Comparison of ENCODE assay signal across 11 mouse cellular contexts in the genomic region with DNA sequence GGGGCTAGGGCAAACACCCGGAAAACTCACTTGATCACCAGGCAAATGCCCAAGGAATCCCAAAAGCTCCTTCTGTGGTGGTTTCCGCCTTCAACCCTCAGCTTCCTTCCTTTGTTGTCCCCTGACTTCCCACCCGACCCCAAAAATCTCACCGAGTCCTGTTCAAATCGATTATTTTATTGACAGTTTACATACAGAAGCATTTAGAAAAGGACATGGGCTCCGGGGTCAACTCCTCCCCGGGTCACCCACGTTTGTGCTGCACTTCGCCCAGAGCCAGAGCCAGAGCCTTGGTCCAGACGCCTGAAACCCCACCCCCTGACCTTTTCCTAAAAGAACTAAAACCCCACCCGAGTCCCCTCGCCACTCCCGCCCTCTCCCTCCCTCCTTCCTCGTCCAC. TPM values are rescaled to one million over a fixed set of nuclear protein-coding genes. Genes with fewer than 3 reads are reported as not detected.
DNase-seq lines count a peak whose midpoint lies in the region; ATAC-seq and TF ChIP-seq lines count a peak whose summit lies in the region.
"Had no signal": no experiment of that assay in that cellular context is flagged by ENCODE, and none has a peak within 500 bp of the region (broad histone marks: within the 10 kb centered on the region; RNA-seq: fewer than 3 reads in every experiment).

No protein-coding gene starts in this region.

- H3K9ac ChIP-seq in heart, postnatal 0 days (replicated peaks; ENCODE audit: low read depth, low read length), result no peak overlapping the region
- H3K9ac ChIP-seq in forebrain, embryonic 15.5 days (replicated peaks), result peak overlapping the region; percentile 70
- H3K9ac ChIP-seq in liver, postnatal 0 days (replicated peaks), result no peak overlapping the region
- H3K9ac ChIP-seq: liver, embryonic 13.5 days had no signal

- no peak for ATAC-seq in heart, postnatal 0 days (ENCODE audit: insufficient read depth, low read depth)
- no peak for ATAC-seq in forebrain, embryonic 15.5 days (replicated peaks)
- no peak for ATAC-seq in liver, postnatal 0 days
- ATAC-seq in erythroblast, adult 5-6 weeks (replicated peaks; ENCODE audit: low FRiP score, poor library complexity, severe bottlenecking), result no peak

- DNase-seq in heart, postnatal 0 days (ENCODE audit: low spot score), result no peak
- DNase-seq in heart, adult 8-10 months (ENCODE audit: low spot score), result no peak
- DNase-seq in R1 (ENCODE audit: low read depth, low spot score), result peak; percentile 33
- DNase-seq in liver, postnatal 0 days, result no peak
- no peak for DNase-seq in c-Kit-positive CD71-positive TER-119-positive erythroid progenitor cells, embryonic 14.5 days (ENCODE audit: low spot score)
- DNase-seq in thymus, adult 18-20 months, result no peak
- DNase-seq: kidney, adult 2 months; liver, embryonic 13.5 days had no signal

- WGBS in heart, postnatal 0 days, result 8% methylated on average over 14 of the region's 14 CpGs
- WGBS in forebrain, embryonic 15.5 days, result 7% methylated on average over 14 of the region's 14 CpGs
- WGBS in liver, postnatal 0 days (ENCODE audit: insufficient replicate concordance), result 4% methylated on average over 14 of the region's 14 CpGs

- no peak overlapping the region for H3K27ac ChIP-seq in heart, postnatal 0 days (ENCODE audit: low read depth)
- peak overlapping the region; percentile 97 for H3K27ac ChIP-seq in forebrain, embryonic 15.5 days (replicated peaks)
- H3K27ac ChIP-seq in liver, postnatal 0 days (ENCODE audit: low read depth), result no peak overlapping the region
- H3K27ac ChIP-seq: liver, embryonic 13.5 days had no signal

- H3K4me1 ChIP-seq in heart, postnatal 0 days (ENCODE audit: control insufficient read depth, insufficient read depth), result peaks cover 19% of the 10 kb centered on the region
- peaks cover 56% of the 10 kb centered on the region for H3K4me1 ChIP-seq in forebrain, embryonic 15.5 days
- H3K4me1 ChIP-seq in liver, postnatal 0 days (ENCODE audit: insufficient read depth), result peaks cover 6% of the 10 kb centered on the region

- H3K4me2 ChIP-seq in heart, postnatal 0 days (ENCODE audit: low read depth, low read length), result peak overlapping the region; percentile 36; the same call in 1 of the 2 replicates
- H3K4me2 ChIP-seq in forebrain, embryonic 15.5 days (replicated peaks), result peak overlapping the region; percentile 77
- peak overlapping the region; percentile 30 for H3K4me2 ChIP-seq in liver, postnatal 0 days (ENCODE audit: low read depth, low read length)
- H3K4me2 ChIP-seq: liver, embryonic 13.5 days had no signal

- H3K36me3 ChIP-seq in heart, postnatal 0 days (replicated peaks; ENCODE audit: control insufficient read depth, insufficient read depth, low read length), result no peaks in the 10 kb centered on the region
- H3K36me3 ChIP-seq in forebrain, embryonic 15.5 days, result no peaks in the 10 kb centered on the region
- no peaks in the 10 kb centered on the region for H3K36me3 ChIP-seq in liver, postnatal 0 days (replicated peaks; ENCODE audit: insufficient read depth, low read length)
- H3K36me3 ChIP-seq: liver, embryonic 13.5 days had no signal

- H3K9me3 ChIP-seq in heart, postnatal 0 days (replicated peaks; ENCODE audit: control insufficient read depth, low read length), result no peaks in the 10 kb centered on the region
- no peaks in the 10 kb centered on the region for H3K9me3 ChIP-seq in forebrain, embryonic 15.5 days
- H3K9me3 ChIP-seq in liver, postnatal 0 days (ENCODE audit: low read length), result no peaks in the 10 kb centered on the region
- H3K9me3 ChIP-seq: liver, embryonic 13.5 days had no signal

- peaks cover 76% of the 10 kb centered on the region for H3K27me3 ChIP-seq in heart, postnatal 0 days (ENCODE audit: control insufficient read depth, insufficient read depth, low read length)
- peaks cover 39% of the 10 kb centered on the region; the same call in 1 of the 2 replicates for H3K27me3 ChIP-seq in forebrain, embryonic 15.5 days
- H3K27me3 ChIP-seq in liver, postnatal 0 days (ENCODE audit: insufficient read depth, low read length), result peaks cover 75% of the 10 kb centered on the region

- no peak for TF ChIP-seq CTCF in heart, postnatal 0 days (IDR thresholded peaks at IDR 0.05; ENCODE audit: low read depth)
- no peak for TF ChIP-seq CTCF in liver, postnatal 0 days (IDR thresholded peaks at IDR 0.05; ENCODE audit: low read depth)

- H3K4me3 ChIP-seq in heart, postnatal 0 days (ENCODE audit: low read depth, low read length), result no peak overlapping the region
- peak overlapping the region; percentile 54 for H3K4me3 ChIP-seq in forebrain, embryonic 15.5 days
- 0 out of 2 replicates have a peak overlapping the region, but pooled peaks have one; percentile 7 for H3K4me3 ChIP-seq in liver, postnatal 0 days (ENCODE audit: low read depth, low read length)
- H3K4me3 ChIP-seq: erythroblast, embryonic 14.5 days; liver, embryonic 13.5 days had no signal

- TF ChIP-seq EP300 in heart, postnatal 0 days (IDR thresholded peaks at IDR 0.05; ENCODE audit: low read depth), result no peak
- TF ChIP-seq EP300 in liver, postnatal 0 days (IDR thresholded peaks at IDR 0.05; ENCODE audit: low read depth), result no peak

RNA-seq across cellular contexts. Expression of a gene that starts 8.0 kb away (rescaled TPM):
- total RNA-seq in heart, postnatal 0 days (2014; rRNA removed; ENCODE audit: low replicate concordance), result 21.1 and 39.9 TPM in 2 replicates
- polyA plus RNA-seq in heart, postnatal 0 days (2015; fragmentation: Nextera tagmentation; extraction: Ambion mirVana), result 14.4 and 16.3 TPM in 2 replicates
- 10 to 100 TPM; 18.0 to 21.1 (median 19.4) TPM for total RNA-seq in heart, adult 8-10 months (2022)
- 15.1 and 16.9 TPM in 2 replicates for polyA plus RNA-seq in forebrain, embryonic 15.5 days (2015; fragmentation: Nextera tagmentation; extraction: Ambion mirVana)
- 2.9 and 3.0 TPM in 2 replicates for polyA plus RNA-seq in liver, postnatal 0 days (2015; fragmentation: Nextera tagmentation; extraction: Ambion mirVana)
- total RNA-seq in erythroblast, adult 5-6 weeks (2015; ENCODE audit: low replicate concordance), result 0.63 TPM in 1 of 2 replicates, not detected in the other
- not detected in 2 replicates for total RNA-seq in erythroblast, adult 5-6 weeks (2017; ENCODE audit: low replicate concordance)
- polyA plus RNA-seq: erythroblast, embryonic 14.5 days had no signal

RNA-seq across cellular contexts. Expression of a gene that starts 8.0 kb away (rescaled TPM):
- 0.69 and 0.89 TPM in 2 replicates for total RNA-seq in heart, postnatal 0 days (2014; rRNA removed; ENCODE audit: low replicate concordance)
- 0.08 TPM in 1 of 2 replicates, not detected in the other for polyA plus RNA-seq in heart, postnatal 0 days (2015; fragmentation: Nextera tagmentation; extraction: Ambion mirVana)
- total RNA-seq in heart, adult 8-10 months (2022), result 1 to 10 TPM in 1 of 4 experiments, under 1 TPM in 3; 0.53 to 2.5 (median 0.73) TPM
- 83.3 and 83.4 TPM in 2 replicates for polyA plus RNA-seq in forebrain, embryonic 15.5 days (2015; fragmentation: Nextera tagmentation; extraction: Ambion mirVana)
- not detected in 2 replicates for polyA plus RNA-seq in liver, postnatal 0 days (2015; fragmentation: Nextera tagmentation; extraction: Ambion mirVana)
- total RNA-seq in erythroblast, adult 5-6 weeks (2015; ENCODE audit: low replicate concordance), result not detected in 2 replicates
- not detected in 2 replicates for total RNA-seq in erythroblast, adult 5-6 weeks (2017; ENCODE audit: low replicate concordance)
- polyA plus RNA-seq: erythroblast, embryonic 14.5 days had no signal

RNA-seq across cellular contexts. Expression of a gene that starts 53.4 kb away (rescaled TPM):
- total RNA-seq in heart, postnatal 0 days (2014; rRNA removed; ENCODE audit: low replicate concordance), result 11.4 and 15.0 TPM in 2 replicates
- polyA plus RNA-seq in heart, postnatal 0 days (2015; fragmentation: Nextera tagmentation; extraction: Ambion mirVana), result 5.2 and 5.6 TPM in 2 replicates
- total RNA-seq in heart, adult 8-10 months (2022), result 1 to 10 TPM; 7.0 to 9.1 (median 8.0) TPM
- polyA plus RNA-seq in forebrain, embryonic 15.5 days (2015; fragmentation: Nextera tagmentation; extraction: Ambion mirVana), result 7.5 and 8.8 TPM in 2 replicates
- polyA plus RNA-seq in liver, postnatal 0 days (2015; fragmentation: Nextera tagmentation; extraction: Ambion mirVana), result 8.4 and 8.5 TPM in 2 replicates
- 43.0 and 50.8 TPM in 2 replicates for total RNA-seq in erythroblast, adult 5-6 weeks (2015; ENCODE audit: low replicate concordance)
- 51.6 and 69.0 TPM in 2 replicates for total RNA-seq in erythroblast, adult 5-6 weeks (2017; ENCODE audit: low replicate concordance)

RNA-seq across cellular contexts. Expression of a gene that starts 56.8 kb away (rescaled TPM):
- 16.4 and 52.8 TPM in 2 replicates for total RNA-seq in heart, postnatal 0 days (2014; rRNA removed; ENCODE audit: low replicate concordance)
- polyA plus RNA-seq in heart, postnatal 0 days (2015; fragmentation: Nextera tagmentation; extraction: Ambion mirVana), result 21.7 and 23.3 TPM in 2 replicates
- 10 to 100 TPM in 3 of 4 experiments, 1 to 10 TPM in 1; 9.5 to 13.4 (median 11.7) TPM for total RNA-seq in heart, adult 8-10 months (2022)
- polyA plus RNA-seq in forebrain, embryonic 15.5 days (2015; fragmentation: Nextera tagmentation; extraction: Ambion mirVana), result 107 and 109 TPM in 2 replicates
- polyA plus RNA-seq in liver, postnatal 0 days (2015; fragmentation: Nextera tagmentation; extraction: Ambion mirVana), result 5.6 and 6.7 TPM in 2 replicates
- total RNA-seq in erythroblast, adult 5-6 weeks (2015; ENCODE audit: low replicate concordance), result 1.2 and 8.6 TPM in 2 replicates
- 2.1 and 2.3 TPM in 2 replicates for total RNA-seq in erythroblast, adult 5-6 weeks (2017; ENCODE audit: low replicate concordance)
- polyA plus RNA-seq: erythroblast, embryonic 14.5 days had no signal

Comparison
In these comparisons a context has a peak if more than half of its experiments do, and no peak if none do; other contexts are left out.
1. RNA of a gene that starts 8.0 kb away (total RNA-seq): 21.1 to 39.9 TPM in heart, postnatal 0 days and 18.0 to 21.1 TPM in heart, adult 8-10 months; 0.63 TPM in erythroblast, adult 5-6 weeks; every median in the first group is over 10 times any median in the second.
2. Peak in every context shown above with its lines, with median percentiles within 50 percentile points of each other: H3K4me2 ChIP-seq.